Mouse (Mus musculus) small intestine, adult 2 months (tissue): ENCODE results near the gene Zbtb21.

Source experiments
- CTCF ChIP-seq: fragments of 200-500 bp; IDR thresholded peaks from 2 replicates; pipeline ENCODE4 v1.5.1; 2012; ENCODE audit warnings: low read depth, mild to moderate bottlenecking, control low read depth, inconsistent platforms, low read length, moderate library complexity, mixed read lengths; ENCODE audit not compliant: insufficient replicate concordance, insufficient read length; ENCODE audit errors: extremely low read depth
- POLR2A ChIP-seq: fragments of 200-500 bp; IDR thresholded peaks from 2 replicates; pipeline ENCODE4 v1.6.1; 2012; ENCODE audit warnings: low read depth, mild to moderate bottlenecking, control low read depth, inconsistent platforms, low read length, moderate library complexity

DNA sequence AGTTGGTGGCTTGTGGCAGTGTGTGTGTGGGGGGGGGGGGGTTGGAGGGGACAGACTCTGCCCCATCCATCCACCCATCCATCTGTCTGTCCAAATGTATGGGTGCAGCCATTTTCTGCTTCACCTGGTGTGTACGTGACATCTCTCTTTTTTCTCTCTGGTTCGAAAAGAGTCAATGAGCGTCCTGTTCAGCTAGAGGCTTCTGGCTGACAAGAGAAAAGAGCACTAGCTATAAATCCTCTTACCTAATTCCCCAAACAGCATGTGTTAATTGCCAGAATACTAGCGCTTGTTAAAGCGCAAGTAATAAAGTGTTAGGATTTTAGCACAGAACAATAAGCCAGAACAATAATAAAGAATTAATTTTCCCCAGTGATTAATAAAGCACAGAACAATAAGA is 22.2 kb upstream of the Zbtb21 start:
- TF ChIP-seq CTCF (no peak), POLR2A (no peak)
